Mouse (Mus musculus) bone marrow macrophage, adult 2 months (primary cell): ENCODE results near the gene Gsdma3.

Source experiments
- CTCF ChIP-seq: IDR thresholded peaks from 2 replicates; pipeline ENCODE4 v1.5.1; 2012; ENCODE audit warnings: low read depth, mild to moderate bottlenecking, low read length, moderate library complexity
- POLR2A ChIP-seq: IDR thresholded peaks from 2 replicates; pipeline ENCODE4 v1.6.1; 2012; ENCODE audit warnings: mild to moderate bottlenecking, low read depth, low read length, borderline replicate concordance

DNA sequence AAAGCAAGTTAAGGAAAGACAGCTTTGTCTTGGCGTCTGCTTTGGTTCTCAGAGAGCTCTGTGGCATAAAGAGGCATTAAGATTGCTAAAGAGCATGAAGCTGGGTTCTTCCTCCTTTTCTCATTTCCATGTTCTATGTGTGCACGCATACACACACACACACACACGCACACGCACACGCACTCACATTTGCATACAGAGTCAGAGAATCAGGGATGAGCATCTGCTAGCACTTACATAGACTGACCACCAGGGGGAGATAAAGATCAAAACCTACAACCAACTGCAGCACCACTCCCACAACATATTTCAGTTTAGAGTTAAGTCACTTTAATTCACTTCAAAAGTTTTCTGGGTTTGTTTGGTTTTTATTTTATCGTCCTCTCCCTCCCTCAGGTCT lies 34.4 kb downstream of the Gsdma3 start:
- TF ChIP-seq POLR2A (no peak), CTCF (no peak)
